Mouse (Mus musculus): ENCODE measurements at regions not wholly inside any gene's neighbourhood (a gene's known extent, or its start where the extent isn't known, plus 50 kb on each side); places are given as distances from the start of the nearest gene placed in this dataset.

- ATAC-seq (replicated peaks; ENCODE audit: poor library complexity), result no peak
Measured at GRCm38 (mm10) chr5:125843259-125843658, 311.7 kb downstream of the Tmem132b start.

DNA sequence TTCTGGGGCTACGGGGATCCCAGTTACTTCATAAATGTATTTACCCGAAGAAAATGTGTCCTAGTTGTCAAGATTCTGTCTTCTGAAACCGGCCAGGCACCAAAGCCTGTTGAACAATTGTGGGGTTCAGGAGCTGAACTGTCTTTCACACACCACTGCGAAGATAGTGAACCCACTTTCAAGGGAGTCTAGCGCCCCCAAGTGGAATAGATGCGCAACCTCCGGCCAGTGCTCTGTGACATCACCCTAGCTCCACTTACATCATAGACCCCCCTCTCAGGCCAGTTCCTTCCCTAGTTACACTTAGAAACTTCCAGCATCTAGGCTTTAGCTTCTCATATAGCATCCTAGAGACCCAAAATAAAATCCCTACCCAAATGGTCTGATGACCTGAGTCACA lies 318.1 kb downstream of the Tmem132b start:
- ATAC-seq (replicated peaks; ENCODE audit: poor library complexity), result no peak

GRCm38 (mm10) chr5:125876296-125876695 lies 344.7 kb downstream of the Tmem132b start:
- no peak for ATAC-seq (replicated peaks; ENCODE audit: poor library complexity)

GRCm38 (mm10) chr5:125888840-125889239 lies 357.3 kb downstream of the Tmem132b start:
- no peak for ATAC-seq (replicated peaks; ENCODE audit: poor library complexity)

- ATAC-seq (replicated peaks; ENCODE audit: poor library complexity), result no peak
Measured at GRCm38 (mm10) chr5:125893864-125894263, 362.3 kb downstream of the Tmem132b start.

GRCm38 (mm10) chr5:125902038-125902437 lies 370.5 kb downstream of the Tmem132b start:
- no peak for ATAC-seq (replicated peaks; ENCODE audit: poor library complexity)

- ATAC-seq (replicated peaks; ENCODE audit: poor library complexity), result no peak
Measured at GRCm38 (mm10) chr5:125904426-125904825, 372.9 kb downstream of the Tmem132b start.

DNA sequence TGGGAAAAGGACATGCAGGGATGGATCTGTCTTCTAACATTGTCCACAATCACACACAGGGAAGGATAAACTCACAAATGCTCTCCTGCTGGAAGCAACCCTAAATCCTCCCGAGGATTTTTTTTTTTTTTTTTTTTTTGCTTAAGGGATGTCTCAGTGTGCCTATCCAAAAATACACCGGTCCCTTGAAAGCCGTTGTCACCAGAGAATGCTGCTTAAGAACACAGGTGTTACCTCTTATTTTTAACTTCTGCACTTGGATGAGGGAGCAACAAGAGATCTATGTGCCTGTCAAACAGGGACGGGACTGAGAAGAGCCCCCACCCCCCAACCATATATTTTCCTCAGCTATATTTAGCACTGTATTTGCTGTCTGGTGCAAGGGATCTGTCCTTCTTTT lies 375.8 kb downstream of the Tmem132b start:
- ATAC-seq (replicated peaks; ENCODE audit: poor library complexity), result no peak

GRCm38 (mm10) chr5:125907909-125908308 lies 376.3 kb downstream of the Tmem132b start:
- no peak for ATAC-seq (replicated peaks; ENCODE audit: poor library complexity)

DNA sequence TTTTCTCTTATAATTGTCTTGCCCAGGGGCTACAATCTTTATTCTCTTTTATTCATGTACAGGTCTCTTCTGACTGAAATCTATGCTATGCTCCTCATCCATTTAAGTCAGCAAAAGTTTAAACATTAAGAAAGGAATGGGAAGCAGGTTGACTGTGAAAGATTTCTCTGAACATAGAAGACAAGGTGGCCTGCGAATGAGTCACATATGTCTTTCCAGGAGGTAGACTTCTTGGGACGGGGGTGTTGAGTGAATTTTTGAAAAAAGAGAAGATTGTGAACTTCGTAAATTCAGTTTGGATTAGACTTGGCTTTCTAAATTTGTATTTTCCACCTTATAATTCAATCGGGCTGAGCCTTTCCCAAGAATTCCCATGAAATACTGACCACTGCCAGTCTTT lies 384.3 kb downstream of the Tmem132b start:
- no peak for ATAC-seq (replicated peaks; ENCODE audit: poor library complexity)

DNA sequence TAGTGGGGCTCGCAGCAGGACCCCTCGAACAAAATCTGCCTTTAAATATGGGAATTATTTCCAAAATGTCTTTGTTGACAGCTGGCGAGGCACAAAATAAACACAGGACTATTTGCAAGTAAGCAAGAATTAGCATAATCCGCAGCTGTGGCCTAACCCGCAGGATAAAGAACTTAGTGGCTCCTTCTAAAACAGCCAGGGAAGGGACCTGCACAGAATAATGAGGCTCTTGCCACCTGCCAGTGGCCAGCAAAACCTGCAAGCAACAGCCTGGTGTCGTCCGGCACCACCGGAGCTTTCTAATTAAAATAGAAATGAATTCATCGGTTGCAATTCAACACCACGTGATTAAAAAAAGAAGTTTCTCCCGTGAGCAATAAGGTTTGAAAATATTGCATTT lies 389.4 kb downstream of the Tmem132b start:
- no peak for ATAC-seq (replicated peaks; ENCODE audit: poor library complexity)

GRCm38 (mm10) chr5:125925856-125926497 lies 394.4 kb downstream of the Tmem132b start:
- no peak for ATAC-seq (replicated peaks; ENCODE audit: poor library complexity)

DNA sequence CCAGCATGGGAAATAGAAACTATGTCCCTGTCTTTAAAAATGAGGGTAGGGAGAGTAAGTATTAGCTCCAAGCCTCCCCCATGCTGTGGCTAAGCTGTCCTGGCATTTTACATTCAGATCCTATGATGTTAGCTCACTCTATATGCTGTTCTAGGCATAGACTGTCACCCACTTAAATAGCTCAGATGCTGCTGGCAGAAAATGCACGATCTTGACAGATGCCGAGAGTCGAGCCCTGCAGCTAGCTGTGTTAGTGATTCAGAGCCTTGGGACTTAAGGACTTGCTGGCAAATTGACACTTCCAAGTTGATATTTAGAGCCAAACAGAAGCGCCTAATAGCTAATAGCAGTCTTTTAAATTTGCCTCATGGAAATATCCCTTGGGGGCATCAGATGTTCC lies 399.9 kb downstream of the Tmem132b start:
- ATAC-seq (replicated peaks; ENCODE audit: poor library complexity), result no peak

GRCm38 (mm10) chr5:125939416-125939815 lies 407.8 kb downstream of the Tmem132b start:
- ATAC-seq (replicated peaks; ENCODE audit: poor library complexity), result no peak

- ATAC-seq (replicated peaks; ENCODE audit: poor library complexity), result no peak
Measured at GRCm38 (mm10) chr5:125946729-125947128, 415.2 kb downstream of the Tmem132b start.

DNA sequence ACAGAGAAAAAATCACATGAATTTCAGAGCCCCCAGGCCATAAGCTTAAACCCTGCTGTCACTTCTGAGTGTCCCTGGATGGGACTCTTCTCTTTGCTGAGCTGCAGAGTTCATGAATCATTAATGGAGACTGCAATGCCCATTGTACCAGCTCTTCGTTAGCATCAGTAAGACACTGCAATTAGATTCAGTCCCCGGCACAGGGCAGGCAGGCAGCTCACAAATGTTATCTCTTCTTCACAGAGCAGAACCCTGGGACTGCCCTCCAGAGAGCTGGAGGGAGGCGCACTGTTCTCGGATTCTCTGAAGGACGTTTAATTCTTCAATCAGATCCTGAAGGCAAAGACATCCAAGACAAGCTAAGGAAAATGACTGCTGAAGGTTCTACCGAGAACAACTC lies 420.1 kb downstream of the Tmem132b start:
- ATAC-seq (replicated peaks; ENCODE audit: poor library complexity), result no peak

GRCm38 (mm10) chr5:125964039-125964438 lies 432.5 kb downstream of the Tmem132b start:
- peak; percentile 54; the same call in 1 of the 2 replicates for ATAC-seq (replicated peaks; ENCODE audit: poor library complexity)

DNA sequence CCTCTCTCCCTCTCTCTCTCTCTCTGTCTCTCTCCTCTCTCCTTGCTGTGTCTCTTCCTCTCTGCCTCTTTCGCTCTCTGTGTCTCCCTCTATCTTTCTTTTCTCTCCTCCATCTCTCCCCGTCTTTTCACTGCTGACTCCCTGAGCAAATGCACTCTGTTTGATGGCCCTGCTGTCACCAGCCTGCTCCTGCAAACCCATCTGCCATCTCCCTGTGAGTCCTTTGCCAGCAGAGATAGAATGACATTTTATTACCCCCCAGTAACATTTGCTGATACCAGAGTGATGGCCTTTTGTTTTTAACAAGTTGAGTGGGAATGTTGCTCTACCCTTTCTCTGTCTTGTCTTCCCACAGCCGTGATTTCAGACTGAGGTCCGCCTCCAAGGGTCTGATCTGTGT lies 436.6 kb downstream of the Tmem132b start:
- ATAC-seq (replicated peaks; ENCODE audit: poor library complexity), result no peak

DNA sequence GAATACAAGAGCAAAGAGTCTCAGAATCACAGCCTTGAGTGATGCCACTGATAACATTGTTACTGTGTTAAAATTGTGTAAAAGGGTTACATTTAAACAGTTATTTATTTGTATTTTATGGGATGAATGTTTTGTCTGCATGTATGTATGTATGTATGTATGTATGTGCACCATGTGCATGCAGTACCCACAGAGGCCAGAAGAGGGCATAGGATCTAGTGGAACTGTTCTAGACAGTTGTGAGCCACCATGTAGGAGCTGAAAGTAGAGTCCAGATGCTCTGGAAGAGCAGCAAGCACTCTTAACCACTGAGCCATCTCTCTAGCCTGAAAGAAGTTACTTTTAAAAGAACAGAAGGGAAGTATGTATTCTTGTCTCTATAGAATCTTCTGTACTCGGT lies 442.5 kb downstream of the Tmem132b start:
- ATAC-seq (replicated peaks; ENCODE audit: poor library complexity), result no peak

GRCm38 (mm10) chr5:125979801-125980200 lies 448.2 kb downstream of the Tmem132b start:
- ATAC-seq (replicated peaks; ENCODE audit: poor library complexity), result no peak

DNA sequence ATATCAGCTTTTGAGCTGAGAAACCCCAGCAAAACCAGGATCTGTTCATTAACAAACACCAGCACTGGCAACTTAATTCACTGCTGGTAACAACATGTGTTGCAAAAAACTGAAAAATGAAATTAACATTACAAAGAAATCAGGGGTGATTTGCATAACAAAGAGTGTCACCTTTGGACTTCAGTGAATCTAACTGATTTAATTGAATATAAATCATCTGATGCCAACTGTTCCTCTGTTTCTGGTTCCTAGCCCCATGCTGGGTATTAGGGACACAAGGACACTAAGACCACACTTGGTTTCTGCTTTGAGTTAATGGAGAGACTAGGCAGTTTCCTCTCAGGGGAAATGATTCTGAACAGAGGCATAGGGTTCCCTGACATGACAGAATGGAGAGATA lies 453.8 kb downstream of the Tmem132b start:
- no peak for ATAC-seq (replicated peaks; ENCODE audit: poor library complexity)

DNA sequence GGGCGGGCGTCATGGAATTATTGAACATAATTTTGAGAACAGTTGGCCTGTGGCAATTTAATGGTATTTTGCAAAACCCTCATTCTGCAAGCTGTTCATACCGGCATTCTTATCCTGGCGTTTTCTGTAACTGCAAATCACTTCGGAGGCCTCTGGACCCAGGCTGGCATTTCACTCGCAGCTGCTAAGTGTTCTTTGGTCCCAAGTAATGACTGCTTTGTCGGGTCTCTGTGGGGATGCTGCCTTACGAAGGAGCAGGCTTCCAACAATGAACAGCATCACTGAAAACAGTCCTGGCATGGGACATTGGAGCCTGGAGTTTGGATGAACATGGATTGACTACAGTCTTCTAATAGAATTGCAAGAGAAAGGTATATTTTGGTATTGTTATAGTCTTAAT lies 465.6 kb downstream of the Tmem132b start:
- ATAC-seq (replicated peaks; ENCODE audit: poor library complexity), result no peak

- ATAC-seq (replicated peaks; ENCODE audit: poor library complexity), result no peak
Measured at GRCm38 (mm10) chr5:126007871-126008270, 476.3 kb downstream of the Tmem132b start.
